Mouse (Mus musculus) kidney, adult 2 months (tissue): ENCODE results near the gene Epb41l4b. TPM values are rescaled to one million over a fixed set of nuclear protein-coding genes. Genes with fewer than 3 reads are reported as not detected.

Experiments
- DNase-seq: peaks from one replicate; pipeline ENCODE4 v3.0.0; 2021
- H3K27ac ChIP-seq: fragments of 200-500 bp; 2 replicates; pipeline ENCODE4 v1.5.1; 2012; ENCODE audit warnings: low read depth, low read length, control low read depth, inconsistent platforms; ENCODE audit not compliant: insufficient read depth
- H3K27me3 ChIP-seq: fragments of 200-500 bp; replicated peaks from 2 replicates; pipeline ENCODE4 v1.6.1; 2012; ENCODE audit warnings: mild to moderate bottlenecking, moderate library complexity, low read length, inconsistent platforms; ENCODE audit not compliant: control insufficient read depth, insufficient read depth
- H3K36me3 ChIP-seq: fragments of 200-500 bp; 2 replicates; pipeline ENCODE4 v1.6.1; 2012; ENCODE audit warnings: mild to moderate bottlenecking, moderate library complexity, low read length, inconsistent platforms; ENCODE audit not compliant: control insufficient read depth, insufficient read depth
- H3K4me1 ChIP-seq: fragments of 200-500 bp; 2 replicates; pipeline ENCODE4 v1.6.1; 2011; ENCODE audit warnings: low read length; ENCODE audit not compliant: control insufficient read depth, insufficient read depth
- H3K4me3 ChIP-seq: fragments of 200-500 bp; 2 replicates; pipeline ENCODE4 v1.5.1; 2011; ENCODE audit warnings: mild to moderate bottlenecking, low read depth, low read length, control low read depth; ENCODE audit not compliant: insufficient read depth
- CTCF ChIP-seq: fragments of 200-500 bp; conservative IDR thresholded peaks from 2 replicates; pipeline ENCODE4 v1.5.1; 2011; ENCODE audit warnings: low read depth, mild to moderate bottlenecking, control low read depth, low read length, moderate library complexity, mixed read lengths; ENCODE audit not compliant: insufficient read depth, insufficient read length
- POLR2A ChIP-seq: fragments of 200-500 bp; IDR thresholded peaks from one replicate; pipeline ENCODE4 v1.6.1; 2011; ENCODE audit warnings: low read depth, low read length, control low read depth
- WGBS: fragments of 180-500 bp; shearing (Covaris S2); methylation state at CpG from one replicate; pipeline ENCODE4 v1.1.7; 2018; 5-methylcytosine and 5-hydroxymethylcytosine counted together
- polyA plus RNA-seq: library from polyadenylated mRNA; depleted of rRNA; stranded (reverse); fragments of >200 nt; gene quantifications from 2 replicates; pipeline ENCODE4 v1.2.3, GENCODE M21; 2012

Epb41l4b gene
- polyA plus RNA-seq, 1 experiment, result 15.8 TPM

DNA sequence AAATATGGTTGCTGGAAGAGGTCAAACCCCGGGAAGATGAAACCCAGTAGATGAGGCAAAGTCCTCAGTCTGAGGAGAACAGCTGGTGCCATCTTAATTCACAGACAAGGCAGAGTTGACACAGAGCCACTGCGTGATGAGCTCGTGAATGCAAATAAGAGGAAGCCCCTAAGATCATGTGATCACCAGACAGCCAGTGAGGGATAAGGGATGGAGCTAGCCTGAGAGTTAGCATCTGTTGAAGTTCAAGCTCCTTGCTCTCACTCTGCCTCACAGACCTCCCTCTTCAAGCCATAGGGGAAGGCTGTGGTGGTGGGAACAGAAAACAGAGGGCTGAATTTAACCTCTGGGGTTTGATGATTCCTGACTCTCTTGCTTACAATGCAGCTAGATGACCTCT lies 22.4 kb upstream of the Epb41l4b start:
- 71% methylated on average over 3 of the region's 3 CpGs for WGBS
- Histone ChIP-seq H3K36me3 (no peaks in the 10 kb centered on the region), H3K4me3 (no peak overlapping the region), H3K27me3 (no peaks in the 10 kb centered on the region), H3K4me1 (0 out of 2 replicates have a peak, but pooled peaks cover 3% of the 10 kb centered on the region), H3K27ac (no peak overlapping the region)
- no peak for TF ChIP-seq CTCF
- TF ChIP-seq POLR2A, result no peak
- no peak for DNase-seq

- 88% methylated on average over 9 of the region's 9 CpGs for WGBS
- TF ChIP-seq CTCF (no peak), POLR2A (no peak)
- Histone ChIP-seq H3K27ac (no peak overlapping the region), H3K36me3 (no peaks in the 10 kb centered on the region), H3K4me1 (0 out of 2 replicates have a peak, but pooled peaks cover 3% of the 10 kb centered on the region), H3K4me3 (no peak overlapping the region), H3K27me3 (no peaks in the 10 kb centered on the region)
- DNase-seq, result no peak
Observed at GRCm38 (mm10) chr4:57164578-57165210, 21.5 kb upstream of the Epb41l4b start.

- WGBS, result 65% methylated on average over 10 of the region's 10 CpGs
- DNase-seq, result no peak
Observed at GRCm38 (mm10) chr4:57162789-57163722, 19.8 kb upstream of the Epb41l4b start.

GRCm38 (mm10) chr4:57160571-57160970 lies 17.3 kb upstream of the Epb41l4b start:
- no peak overlapping the region for H3K27ac ChIP-seq
- H3K27me3 ChIP-seq, result no peaks in the 10 kb centered on the region
- WGBS, result 58% methylated on average over 7 of the region's 7 CpGs

More at GRCm38 (mm10) chr4:57162789-57163722, 19.8 kb upstream of the Epb41l4b start:
- Histone ChIP-seq H3K27ac (no peak overlapping the region), H3K27me3 (no peaks in the 10 kb centered on the region), H3K4me3 (no peak overlapping the region), H3K36me3 (no peaks in the 10 kb centered on the region), H3K4me1 (0 out of 2 replicates have a peak, but pooled peaks cover 3% of the 10 kb centered on the region)
- TF ChIP-seq CTCF (no peak), POLR2A (no peak)

DNA sequence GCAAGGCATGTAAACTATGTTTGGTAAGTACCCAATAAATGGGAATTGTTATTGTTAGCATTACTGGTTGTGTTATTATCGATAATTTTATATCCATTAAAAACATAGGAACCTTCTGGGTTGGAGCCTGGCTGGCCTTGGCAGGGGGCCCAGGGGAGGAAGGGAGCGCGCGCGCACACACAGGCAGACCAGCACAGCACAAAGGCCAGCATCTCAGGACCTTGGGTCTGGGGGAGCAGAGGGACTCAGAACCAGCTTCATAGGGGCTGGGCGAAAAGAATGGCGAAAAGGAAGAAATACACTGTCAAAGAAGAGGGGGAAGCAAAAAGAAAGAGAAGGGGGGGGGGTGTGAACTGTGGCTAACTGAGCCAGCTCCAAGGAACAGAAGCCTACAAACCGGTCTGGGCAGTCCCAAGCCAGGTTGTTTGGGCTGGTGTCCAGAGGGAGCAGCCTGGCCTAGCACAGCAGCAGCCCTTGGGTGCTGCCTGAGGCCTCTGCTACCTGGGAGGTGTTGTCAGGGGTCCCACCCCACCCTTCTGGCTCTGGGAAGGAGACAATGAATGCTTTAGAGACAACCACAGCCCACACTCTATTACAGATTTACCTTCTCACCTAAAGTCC lies 13.4 kb upstream of the Epb41l4b start:
- no peaks in the 10 kb centered on the region for H3K36me3 ChIP-seq
- DNase-seq, result peak; percentile 78
- 67% methylated on average over 8 of the region's 8 CpGs for WGBS
- H3K4me3 ChIP-seq, result no peak overlapping the region
- TF ChIP-seq CTCF (no peak), POLR2A (no peak)
- H3K27me3 ChIP-seq, result no peaks in the 10 kb centered on the region
- peak overlapping the region; percentile 97 for H3K27ac ChIP-seq
- H3K4me1 ChIP-seq, result peaks cover 7% of the 10 kb centered on the region; the same call in 1 of the 2 replicates

More at GRCm38 (mm10) chr4:57160571-57160970, 17.3 kb upstream of the Epb41l4b start:
- TF ChIP-seq CTCF, result no peak
- no peak for TF ChIP-seq POLR2A
- no peak for DNase-seq
- H3K36me3 ChIP-seq, result no peaks in the 10 kb centered on the region
- H3K4me1 ChIP-seq, result no peaks in the 10 kb centered on the region
- no peak overlapping the region for H3K4me3 ChIP-seq

DNA sequence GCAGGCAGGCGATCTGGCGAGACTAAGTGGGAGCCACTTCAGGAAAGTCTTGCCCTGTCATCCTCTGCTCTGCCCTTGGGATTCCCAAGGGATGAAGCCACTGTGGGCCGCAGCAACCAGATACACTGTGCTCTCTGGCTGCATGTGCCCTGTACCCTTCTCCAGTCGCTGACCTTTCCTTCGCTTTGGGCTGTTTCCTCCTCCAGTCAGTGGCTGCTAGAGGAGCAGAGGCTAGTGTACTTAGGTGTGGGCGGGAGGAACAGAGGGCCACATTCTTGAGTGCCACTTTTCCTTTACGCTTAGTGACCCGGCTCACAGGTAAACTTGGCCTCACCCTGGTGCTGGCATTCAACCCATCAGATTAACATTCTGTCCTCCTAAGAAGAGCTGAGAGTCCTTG lies 10.6 kb upstream of the Epb41l4b start:
- H3K4me3 ChIP-seq, result no peak overlapping the region
- no peaks in the 10 kb centered on the region for H3K27me3 ChIP-seq
- peaks cover 7% of the 10 kb centered on the region; the same call in 1 of the 2 replicates for H3K4me1 ChIP-seq
- H3K36me3 ChIP-seq, result no peaks in the 10 kb centered on the region
- 27% methylated on average over 8 of the region's 8 CpGs for WGBS
- DNase-seq, result peak; percentile 62
- peak overlapping the region; percentile 78 for H3K27ac ChIP-seq
- TF ChIP-seq POLR2A, result no peak
- no peak for TF ChIP-seq CTCF
